Mouse (Mus musculus) right cerebral cortex, postnatal 4 days (tissue): Measurements from ENCODE around the gene Ctrl.

Experiments used
- DNase-seq: peaks from one replicate; pipeline ENCODE4 v3.0.0-alpha.2; 2022

Gene Ctrl

GRCm38 (mm10) chr8:105937496-105938305, 4.0 kb upstream of the Ctrl start:
- DNase-seq: peak; percentile 41

GRCm38 (mm10) chr8:105936866-105937475, 3.3 kb upstream of the Ctrl start:
- peak; percentile 79 for DNase-seq

GRCm38 (mm10) chr8:105935863-105936603, 2.4 kb upstream of the Ctrl start:
- DNase-seq: no peak

- no peak for DNase-seq
Measured at GRCm38 (mm10) chr8:105935105-105935504, 1.4 kb upstream of the Ctrl start.

- no peak for DNase-seq
Measured at GRCm38 (mm10) chr8:105932525-105932924, 1.1 kb downstream of the Ctrl start.

GRCm38 (mm10) chr8:105931271-105931670, 2.4 kb downstream of the Ctrl start:
- no peak for DNase-seq

GRCm38 (mm10) chr8:105930602-105931001, 3.1 kb downstream of the Ctrl start:
- DNase-seq: peak; percentile 94

- DNase-seq: no peak
Measured at GRCm38 (mm10) chr8:105925123-105925522, 8.5 kb downstream of the Ctrl start.

GRCm38 (mm10) chr8:105919390-105919789, 14.3 kb downstream of the Ctrl start:
- DNase-seq: no peak

GRCm38 (mm10) chr8:105900941-105901616, 32.6 kb downstream of the Ctrl start:
- DNase-seq: no peak

GRCm38 (mm10) chr8:105900180-105900940, 33.3 kb downstream of the Ctrl start, which contains the start of gene Pskh1:
Gene Pskh1 (plus strand): TSS chr8:105900441.
- peak; percentile 94 for DNase-seq

GRCm38 (mm10) chr8:105897801-105898480, 35.7 kb downstream of the Ctrl start:
- DNase-seq: no peak

GRCm38 (mm10) chr8:105893339-105893738, 40.3 kb downstream of the Ctrl start, which contains the start of gene Nrn1l:
Gene Nrn1l (plus strand): TSS chr8:105893567.
- DNase-seq: peak; percentile 66

- peak; percentile 29 for DNase-seq
Measured at GRCm38 (mm10) chr8:105892432-105892831, 41.2 kb downstream of the Ctrl start.

- no peak for DNase-seq
Measured at GRCm38 (mm10) chr8:105890870-105891269, 42.8 kb downstream of the Ctrl start.

- no peak for DNase-seq
Measured at GRCm38 (mm10) chr8:105889756-105890465, 43.8 kb downstream of the Ctrl start.
